Mouse (Mus musculus): Measurements from ENCODE around the gene Zfp580. TPM values are rescaled to one million over a fixed set of nuclear protein-coding genes. Genes with fewer than 3 reads are reported as not detected.
A peak's percentile ranks its signal among the peaks of the same experiment; 100 is the strongest.
"Not testable (repeated sequence)": the region's sequence is repeated elsewhere in the genome, so short reads cannot be mapped to it uniquely, and the experiment has no call there.

Gene Zfp580
- 45.4 and 51.8 TPM in 2 replicates for polyA plus RNA-seq (2016; fragmentation: Nextera tagmentation; extraction: Ambion mirVana)

GRCm38 (mm10) chr7:5051193-5052192 is at the start of gene Zfp580:
Gene Zfp580 (plus strand): TSS chr7:5051538.
- 1% methylated on average over 64 of the region's 65 CpGs for WGBS
- Histone ChIP-seq H3K9me3 (replicated peaks) (no peaks in the 10 kb centered on the region), H3K36me3 (no peaks in the 10 kb centered on the region), H3K9ac (peak within 1 kb of the TSS; percentile 96), H3K27ac (peak within 1 kb of the TSS; percentile 86), H3K4me3 (peak within 1 kb of the TSS; percentile 81), H3K27me3 (peaks cover 46% of the 10 kb centered on the region), H3K4me1 (peaks cover 33% of the 10 kb centered on the region), H3K4me2 (replicated peaks) (peak within 1 kb of the TSS; percentile 82)
- peak; percentile 83 for ATAC-seq (ENCODE audit: low FRiP score)

DNA sequence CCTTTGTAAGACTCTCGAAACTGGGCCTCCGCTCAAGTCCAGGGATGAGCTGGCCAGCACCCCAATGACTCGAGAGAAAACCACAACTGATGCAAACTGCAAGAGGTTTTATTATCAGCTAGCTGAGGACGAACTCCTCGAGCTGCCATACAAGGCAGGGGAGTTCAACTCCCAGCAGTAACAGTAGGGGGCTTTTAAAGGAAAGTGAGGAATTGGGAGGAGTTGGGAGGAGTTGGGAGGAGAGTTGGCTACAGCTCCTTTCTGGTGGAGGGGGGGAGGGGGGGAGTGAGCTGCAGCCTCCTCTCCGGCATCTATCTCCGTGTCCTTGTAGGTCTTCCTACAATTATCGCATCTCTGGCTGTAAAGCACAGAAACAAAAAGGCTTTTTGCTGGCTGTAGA is 48.5 kb upstream of the Zfp580 start:
- not testable (repeated sequence) for H3K27ac ChIP-seq; H3K4me3 ChIP-seq; H3K27me3 ChIP-seq; H3K9ac ChIP-seq; H3K9me3 ChIP-seq (replicated peaks); H3K4me1 ChIP-seq; ATAC-seq (ENCODE audit: low FRiP score); H3K4me2 ChIP-seq (replicated peaks)
- 72% methylated on average over 8 of the region's 8 CpGs for WGBS
- H3K36me3 ChIP-seq, result peaks cover 21% of the 10 kb centered on the region

- Histone ChIP-seq H3K9me3 (replicated peaks) (no peaks in the 10 kb centered on the region), H3K36me3 (peaks cover 71% of the 10 kb centered on the region), H3K27me3 (no peaks in the 10 kb centered on the region), H3K9ac (no peak overlapping the region), H3K4me1 (peaks cover 3% of the 10 kb centered on the region; the same call in 1 of the 2 replicates), H3K4me3 (no peak overlapping the region), H3K27ac (no peak overlapping the region), H3K4me2 (replicated peaks) (no peak overlapping the region)
- no peak for ATAC-seq (ENCODE audit: low FRiP score)
- WGBS, result 96% methylated on average over 26 of the region's 26 CpGs
Observed at GRCm38 (mm10) chr7:5008229-5008628, 43.1 kb upstream of the Zfp580 start.

GRCm38 (mm10) chr7:5012681-5013513 is 38.4 kb upstream of the Zfp580 start:
- H3K27ac ChIP-seq, result no peak overlapping the region
- 0 out of 2 replicates have a peak overlapping the region, but pooled peaks have one; percentile 4 for H3K4me2 ChIP-seq (replicated peaks)
- H3K9ac ChIP-seq, result no peak overlapping the region
- WGBS, result 93% methylated on average over 27 of the region's 27 CpGs
- peak overlapping the region; percentile 4; the same call in 1 of the 2 replicates for H3K4me3 ChIP-seq
- no peak for ATAC-seq (ENCODE audit: low FRiP score)
- H3K9me3 ChIP-seq (replicated peaks), result no peaks in the 10 kb centered on the region
- no peaks in the 10 kb centered on the region for H3K27me3 ChIP-seq
- H3K4me1 ChIP-seq, result peaks cover 11% of the 10 kb centered on the region
- peaks cover 56% of the 10 kb centered on the region for H3K36me3 ChIP-seq

- H3K27me3 ChIP-seq, result no peaks in the 10 kb centered on the region
- peaks cover 11% of the 10 kb centered on the region for H3K4me1 ChIP-seq
- peak within 1 kb of the TSS; percentile 78 for H3K9ac ChIP-seq
- WGBS, result under 1% methylated on average over 41 of the region's 42 CpGs
- H3K4me2 ChIP-seq (replicated peaks), result peak within 1 kb of the TSS; percentile 57
- no peaks in the 10 kb centered on the region for H3K9me3 ChIP-seq (replicated peaks)
- H3K36me3 ChIP-seq, result peaks cover 42% of the 10 kb centered on the region
- peak within 1 kb of the TSS; percentile 62 for H3K4me3 ChIP-seq
- peak within 1 kb of the TSS; percentile 99 for H3K27ac ChIP-seq
- peak; percentile 84 for ATAC-seq (ENCODE audit: low FRiP score)
Observed at GRCm38 (mm10) chr7:5014251-5015117, 36.9 kb upstream of the Zfp580 start, which contains the start of the genes Zfp524 and Fiz1. Gene Zfp524 (plus strand): TSS chr7:5014415. Gene Fiz1 (minus strand): TSS chr7:5014697.

DNA sequence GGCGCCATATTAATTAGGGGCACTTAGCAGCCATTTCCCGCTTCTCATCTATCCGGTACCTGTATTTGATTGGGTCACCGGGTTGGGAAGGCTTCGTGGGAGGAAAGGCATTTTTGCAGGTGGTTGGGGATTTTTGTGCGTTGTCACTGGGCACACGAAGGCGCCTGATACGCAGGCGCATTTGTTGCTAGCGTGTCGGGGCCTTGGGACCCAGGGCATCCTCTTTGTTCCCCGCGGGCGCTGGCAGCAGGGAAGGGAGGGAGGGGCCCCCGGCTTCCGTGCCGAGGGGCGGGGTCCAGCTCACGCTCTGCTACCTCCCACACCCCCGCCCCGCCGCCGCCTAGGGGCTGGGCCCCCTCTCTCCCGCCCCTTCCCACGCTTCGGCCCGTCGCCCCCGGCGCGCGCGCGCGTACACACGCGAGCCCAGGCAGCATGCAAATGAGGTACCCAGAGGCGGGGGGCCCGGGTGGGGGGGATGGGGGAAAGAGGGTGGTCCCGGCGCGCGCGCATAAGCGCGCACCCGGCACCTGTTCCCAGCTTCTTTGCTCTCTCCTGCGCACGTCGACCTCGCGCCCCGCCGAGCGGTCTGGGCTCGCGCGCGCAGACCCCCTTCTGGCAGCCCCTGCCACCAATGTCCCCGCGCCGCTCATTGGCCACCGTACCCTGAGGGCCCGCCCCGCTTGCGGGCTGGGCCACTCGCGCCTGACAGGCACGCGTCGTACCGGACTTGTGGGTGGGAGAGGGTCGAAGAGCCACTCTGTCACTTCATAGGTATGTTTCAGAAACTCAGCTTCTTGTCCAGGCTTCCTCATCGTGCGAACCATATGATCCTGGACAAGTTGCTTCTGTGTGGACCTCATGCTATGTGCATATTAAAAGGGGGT is 36.0 kb upstream of the Zfp580 start, which contains the start of gene Gm44973:
Gene Gm44973 (plus strand): TSS at position 379 of the 884 bp plus-strand sequence.
- Histone ChIP-seq H3K36me3 (peaks cover 33% of the 10 kb centered on the region), H3K4me2 (replicated peaks) (peak within 1 kb of the TSS; percentile 57), H3K9me3 (replicated peaks) (no peaks in the 10 kb centered on the region), H3K9ac (peak within 1 kb of the TSS; percentile 78), H3K4me1 (peaks cover 11% of the 10 kb centered on the region), H3K27me3 (no peaks in the 10 kb centered on the region), H3K4me3 (peak within 1 kb of the TSS; percentile 62), H3K27ac (peak within 1 kb of the TSS; percentile 99)
- peak; percentile 82 for ATAC-seq (ENCODE audit: low FRiP score)
- WGBS, result under 1% methylated on average over 60 of the region's 76 CpGs

- H3K9me3 ChIP-seq (replicated peaks), result no peaks in the 10 kb centered on the region
- peak overlapping the region; percentile 99 for H3K27ac ChIP-seq
- peak overlapping the region; percentile 57 for H3K4me2 ChIP-seq (replicated peaks)
- 64% methylated on average over 3 of the region's 3 CpGs for WGBS
- H3K4me1 ChIP-seq, result peaks cover 14% of the 10 kb centered on the region
- peak overlapping the region; percentile 78; the same call in 1 of the 2 replicates for H3K9ac ChIP-seq
- no peaks in the 10 kb centered on the region for H3K27me3 ChIP-seq
- no peak for ATAC-seq (ENCODE audit: low FRiP score)
- peak overlapping the region; percentile 62 for H3K4me3 ChIP-seq
- H3K36me3 ChIP-seq, result peaks cover 26% of the 10 kb centered on the region
Observed at GRCm38 (mm10) chr7:5016057-5016456, 35.3 kb upstream of the Zfp580 start.

DNA sequence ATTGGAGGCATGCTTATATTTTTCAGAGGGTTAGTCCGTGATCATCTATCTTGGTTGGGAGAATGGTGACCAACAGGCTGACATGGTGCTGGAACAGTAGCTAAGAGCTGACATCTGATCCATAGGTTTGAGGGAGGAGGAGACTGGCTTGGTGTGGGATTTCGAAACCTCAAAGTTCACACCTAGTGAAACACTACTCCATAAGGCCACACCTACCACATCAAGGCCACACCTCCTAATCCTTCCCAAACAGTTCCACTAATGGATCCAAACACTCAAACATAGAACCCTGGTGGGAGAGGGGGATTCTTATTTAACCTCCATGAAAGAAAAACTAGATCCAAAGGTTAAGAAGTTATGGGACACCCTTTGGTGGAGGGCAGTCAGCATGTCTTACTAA is 34.4 kb upstream of the Zfp580 start:
- Histone ChIP-seq H3K9ac (no peak overlapping the region), H3K36me3 (peaks cover 18% of the 10 kb centered on the region), H3K27ac (no peak overlapping the region), H3K4me3 (no peak overlapping the region), H3K4me2 (replicated peaks) (no peak overlapping the region), H3K4me1 (peaks cover 20% of the 10 kb centered on the region), H3K27me3 (no peaks in the 10 kb centered on the region), H3K9me3 (replicated peaks) (no peaks in the 10 kb centered on the region)
- no peak for ATAC-seq (ENCODE audit: low FRiP score)
- 100% methylated on average over 2 of the region's 2 CpGs for WGBS

DNA sequence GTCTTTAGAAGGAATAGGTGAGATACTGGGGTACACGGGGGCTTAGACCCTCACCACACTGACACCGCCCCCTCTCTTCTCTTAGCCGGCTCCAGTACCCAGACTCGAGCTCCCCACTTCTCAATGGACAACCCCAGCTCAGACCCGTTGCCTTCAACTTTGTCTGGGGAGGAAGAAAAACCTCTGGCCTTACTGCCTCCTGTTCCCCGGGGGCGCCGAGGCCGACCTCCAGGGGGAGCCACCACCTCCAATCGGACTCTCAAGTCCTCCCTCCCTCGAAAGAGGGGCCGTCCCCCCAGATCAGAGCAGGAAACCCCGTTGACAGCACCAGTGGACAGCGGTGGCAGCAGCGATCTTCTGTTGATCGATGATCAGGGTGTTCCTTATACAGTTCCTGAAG is 34.0 kb upstream of the Zfp580 start:
- no peak overlapping the region for H3K4me3 ChIP-seq
- H3K4me2 ChIP-seq (replicated peaks), result no peak overlapping the region
- H3K27me3 ChIP-seq, result no peaks in the 10 kb centered on the region
- no peak overlapping the region for H3K9ac ChIP-seq
- no peak overlapping the region for H3K27ac ChIP-seq
- H3K9me3 ChIP-seq (replicated peaks), result no peaks in the 10 kb centered on the region
- no peak for ATAC-seq (ENCODE audit: low FRiP score)
- 94% methylated on average over 16 of the region's 16 CpGs for WGBS
- H3K36me3 ChIP-seq, result peaks cover 18% of the 10 kb centered on the region
- H3K4me1 ChIP-seq, result peaks cover 20% of the 10 kb centered on the region

- 97% methylated on average over 21 of the region's 21 CpGs for WGBS
Observed at GRCm38 (mm10) chr7:5017931-5018330, 33.4 kb upstream of the Zfp580 start.

More at GRCm38 (mm10) chr7:5017931-5018330, 33.4 kb upstream of the Zfp580 start:
- Histone ChIP-seq H3K4me3 (no peak overlapping the region), H3K4me1 (peaks cover 20% of the 10 kb centered on the region), H3K27ac (no peak overlapping the region), H3K36me3 (peaks cover 18% of the 10 kb centered on the region; the same call in 1 of the 2 replicates), H3K4me2 (replicated peaks) (no peak overlapping the region), H3K9ac (no peak overlapping the region), H3K9me3 (replicated peaks) (no peaks in the 10 kb centered on the region), H3K27me3 (no peaks in the 10 kb centered on the region)
- no peak for ATAC-seq (ENCODE audit: low FRiP score)

Data from hindbrain, embryonic 12.5 days (tissue).